In the genomic region with DNA sequence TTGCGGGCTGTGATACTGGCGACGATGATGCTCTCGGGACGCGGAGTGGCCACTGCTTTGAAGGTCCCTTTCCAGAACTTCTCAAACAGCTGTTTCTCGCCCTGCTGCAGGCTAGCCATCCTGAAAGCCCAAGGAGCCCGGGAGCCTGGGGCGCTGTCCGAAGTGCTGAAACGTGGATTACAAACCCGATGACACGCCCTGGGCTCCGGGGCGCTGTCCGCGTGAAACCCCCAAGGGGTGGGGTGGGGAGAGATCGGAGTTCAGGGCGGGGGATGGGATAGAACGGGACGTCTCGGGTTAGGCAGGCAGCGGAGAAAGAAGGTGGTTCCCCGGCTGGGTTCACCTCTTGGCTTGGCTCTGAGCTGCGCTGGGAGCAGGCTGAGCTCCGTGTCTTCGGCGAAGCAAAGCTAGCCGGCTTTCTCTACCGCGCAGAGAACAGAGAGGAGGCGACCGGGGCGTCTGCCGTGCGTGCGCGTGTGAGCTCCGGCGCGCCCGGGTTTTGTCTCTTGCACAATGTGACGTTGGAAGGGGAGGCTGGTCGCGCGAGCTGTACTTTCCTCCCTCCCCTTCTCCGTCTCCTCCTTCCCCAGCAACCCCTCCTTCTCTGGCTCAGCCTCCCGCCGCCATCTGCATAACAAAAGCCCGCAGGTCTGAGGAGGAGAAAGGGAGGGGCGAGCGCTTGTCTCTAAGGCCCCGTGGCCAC, we compare ENCODE assay signal across 8 mouse cellular contexts. TPM values are rescaled to one million over a fixed set of nuclear protein-coding genes. Genes with fewer than 3 reads are reported as not detected.
DNase-seq lines count a peak whose midpoint lies in the region; ATAC-seq and TF ChIP-seq lines count a peak whose summit lies in the region.

A gene (minus strand): TSS at position 472 of the 703 bp plus-strand sequence.

- H3K27ac ChIP-seq in MEL (ENCODE audit: control insufficient read depth, low read depth, low read length) = no peak within 1 kb of the TSS
- peak within 1 kb of the TSS; percentile 96 for H3K27ac ChIP-seq in forebrain, embryonic 12.5 days
- peak within 1 kb of the TSS; percentile 92 for H3K27ac ChIP-seq in hindbrain, embryonic 11.5 days (ENCODE audit: low read depth, low read length)
- H3K27ac ChIP-seq in lung, postnatal 0 days (ENCODE audit: low read length) = no peak within 1 kb of the TSS

- no peak within 1 kb of the TSS for H3K4me3 ChIP-seq in MEL (ENCODE audit: control insufficient read depth in 1 of 2, insufficient read depth in 1 of 2, low read depth in 2 of 2, low read length in 2 of 2)
- peak within 1 kb of the TSS; percentile 65 for H3K4me3 ChIP-seq in forebrain, embryonic 12.5 days (replicated peaks)
- H3K4me3 ChIP-seq in hindbrain, embryonic 11.5 days (ENCODE audit: low read depth, low read length) = peak within 1 kb of the TSS; percentile 59
- no peak within 1 kb of the TSS for H3K4me3 ChIP-seq in lung, postnatal 0 days (ENCODE audit: low read depth, low read length)

- WGBS in forebrain, embryonic 12.5 days = 0% methylated on average over 50 of the region's 53 CpGs
- WGBS in hindbrain, embryonic 11.5 days = 2% methylated on average over 50 of the region's 53 CpGs
- WGBS in lung, postnatal 0 days = 1% methylated on average over 49 of the region's 53 CpGs

- no peak within 1 kb of the TSS for H3K9ac ChIP-seq in MEL (ENCODE audit: control insufficient read depth, low read depth, low read length, poor library complexity, severe bottlenecking)
- peak within 1 kb of the TSS; percentile 80 for H3K9ac ChIP-seq in forebrain, embryonic 12.5 days
- H3K9ac ChIP-seq in hindbrain, embryonic 11.5 days (ENCODE audit: low read depth, low read length) = peak within 1 kb of the TSS; percentile 82
- H3K9ac ChIP-seq in lung, postnatal 0 days (replicated peaks; ENCODE audit: low read depth) = no peak within 1 kb of the TSS

- H3K9me3 ChIP-seq in MEL (replicated peaks; ENCODE audit: insufficient read depth, low read length) = no peaks in the 10 kb centered on the region
- no peaks in the 10 kb centered on the region for H3K9me3 ChIP-seq in forebrain, embryonic 12.5 days
- no peaks in the 10 kb centered on the region for H3K9me3 ChIP-seq in hindbrain, embryonic 11.5 days (ENCODE audit: control insufficient read depth, low read length)
- no peaks in the 10 kb centered on the region for H3K9me3 ChIP-seq in lung, postnatal 0 days (ENCODE audit: low read length)

- H3K36me3 ChIP-seq in MEL (ENCODE audit: control insufficient read depth in 1 of 2, insufficient read depth in 2 of 2, low read length in 2 of 2) = no peaks in the 10 kb centered on the region
- no peaks in the 10 kb centered on the region for H3K36me3 ChIP-seq in forebrain, embryonic 12.5 days (replicated peaks)
- H3K36me3 ChIP-seq in hindbrain, embryonic 11.5 days (ENCODE audit: control insufficient read depth, insufficient read depth, low read length) = no peaks in the 10 kb centered on the region
- H3K36me3 ChIP-seq in lung, postnatal 0 days (ENCODE audit: insufficient read depth, low read length) = no peaks in the 10 kb centered on the region

- no peak for TF ChIP-seq CTCF in MEL (IDR thresholded peaks at IDR 0.05 in 2 of 3, conservative IDR thresholded peaks at IDR 0.05 in 1 of 3; ENCODE audit: control insufficient read depth in 1 of 3, insufficient read depth in 1 of 3, low read depth in 2 of 3, low read length in 3 of 3, poor library complexity in 1 of 3, severe bottlenecking in 1 of 3)
- no peak for TF ChIP-seq CTCF in lung, postnatal 0 days (IDR thresholded peaks at IDR 0.05)

- no peaks in the 10 kb centered on the region for H3K79me2 ChIP-seq in MEL (ENCODE audit: control insufficient read depth, insufficient read depth, low read length, poor library complexity)

- H3K27me3 ChIP-seq in MEL (ENCODE audit: control insufficient read depth in 1 of 2, insufficient read depth in 2 of 2, low read length in 2 of 2) = no peaks in the 10 kb centered on the region
- no peaks in the 10 kb centered on the region for H3K27me3 ChIP-seq in forebrain, embryonic 12.5 days
- no peaks in the 10 kb centered on the region for H3K27me3 ChIP-seq in hindbrain, embryonic 11.5 days (ENCODE audit: control insufficient read depth, insufficient read depth, low read length)
- H3K27me3 ChIP-seq in lung, postnatal 0 days (replicated peaks; ENCODE audit: insufficient read depth, low read length) = peaks cover 22% of the 10 kb centered on the region

- peak within 1 kb of the TSS; percentile 81 for H3K4me2 ChIP-seq in forebrain, embryonic 12.5 days
- H3K4me2 ChIP-seq in hindbrain, embryonic 11.5 days (replicated peaks; ENCODE audit: low read depth, low read length) = peak within 1 kb of the TSS; percentile 57
- no peak within 1 kb of the TSS for H3K4me2 ChIP-seq in lung, postnatal 0 days (replicated peaks; ENCODE audit: low read depth, low read length)

- no peak for TF ChIP-seq RAD21 in MEL (IDR thresholded peaks at IDR 0.05; ENCODE audit: low read depth, low read length)

- H3K4me1 ChIP-seq in MEL (ENCODE audit: control insufficient read depth in 1 of 2, insufficient read depth in 2 of 2, low read length in 2 of 2) = no peaks in the 10 kb centered on the region
- H3K4me1 ChIP-seq in forebrain, embryonic 12.5 days = peaks cover 51% of the 10 kb centered on the region
- H3K4me1 ChIP-seq in hindbrain, embryonic 11.5 days (replicated peaks; ENCODE audit: control insufficient read depth, insufficient read depth, low read length) = peaks cover 2% of the 10 kb centered on the region; the same call in 1 of the 2 replicates
- no peaks in the 10 kb centered on the region for H3K4me1 ChIP-seq in lung, postnatal 0 days (ENCODE audit: insufficient read depth, low read depth, low read length)

- DNase-seq in MEL (ENCODE audit: low read depth, low spot score) = peak; percentile 3
- peak; percentile 4 for DNase-seq in c-Kit-positive CD71-positive TER-119-negative erythroid progenitor cells, embryonic 14.5 days (ENCODE audit: low read depth)
- peak; percentile 90 for DNase-seq in hindbrain, embryonic 11.5 days (ENCODE audit: low spot score)
- DNase-seq in layer of hippocampus, adult 9-11 months = peak; percentile 90
- peak; percentile 21 for DNase-seq in lung, postnatal 0 days (ENCODE audit: low spot score)
- DNase-seq in retina, adult 2 months (ENCODE audit: low read depth, low spot score) = peak; percentile 75

- no peak for TF ChIP-seq POLR2A in MEL (IDR thresholded peaks at IDR 0.05; ENCODE audit: control insufficient read depth in 1 of 2, insufficient read depth in 1 of 2, low read depth in 1 of 2, low read length in 2 of 2, poor library complexity in 1 of 2)

- peak; percentile 88 for ATAC-seq in forebrain, embryonic 12.5 days (ENCODE audit: low FRiP score)
- peak; percentile 91 for ATAC-seq in hindbrain, embryonic 11.5 days (ENCODE audit: low FRiP score)
- peak; percentile 11; the same call in 1 of the 2 replicates for ATAC-seq in lung, postnatal 0 days
- no peak for ATAC-seq in activated CD4-positive, CD25-positive, alpha-beta regulatory T cell, adult 4 months

- no peak for TF ChIP-seq EP300 in MEL (IDR thresholded peaks at IDR 0.05; ENCODE audit: low read depth in 1 of 2, low read length in 2 of 2)
- no peak for TF ChIP-seq EP300 in lung, postnatal 0 days (IDR thresholded peaks at IDR 0.05)

TF ChIP-seq in MEL, 35 proteins besides CTCF, POLR2A, EP300 and RAD21:
- TF ChIP-seq ZMIZ1 (IDR thresholded peaks at IDR 0.05; ENCODE audit: low read depth, low read length) (no peak), ZKSCAN1 (IDR thresholded peaks at IDR 0.05; ENCODE audit: low read depth, low read length) (no peak), NRF1 (IDR thresholded peaks at IDR 0.05; ENCODE audit: insufficient read depth, low read depth, low read length, poor library complexity, severe bottlenecking) (no peak), E2F4 (IDR thresholded peaks at IDR 0.05; ENCODE audit: borderline replicate concordance, low read depth, low read length) (no peak), KAT2A (conservative IDR thresholded peaks at IDR 0.05; ENCODE audit: low read depth, low read length) (no peak), UBTF (IDR thresholded peaks at IDR 0.05; ENCODE audit: borderline replicate concordance, insufficient read depth, low read depth, low read length) (no peak), MYB (IDR thresholded peaks at IDR 0.05; ENCODE audit: low read depth, low read length) (no peak), GABPA (IDR thresholded peaks at IDR 0.05; ENCODE audit: low read depth, low read length) (no peak), MYC (IDR thresholded peaks at IDR 0.05; ENCODE audit: low read depth, low read length) (no peak), ETS1 (IDR thresholded peaks at IDR 0.05; ENCODE audit: low read depth, low read length) (no peak), TBP (IDR thresholded peaks at IDR 0.05; ENCODE audit: low read depth, low read length) (no peak), GATA1 (IDR thresholded peaks at IDR 0.05; ENCODE audit: low read depth, low read length) (no peak), MAX (IDR thresholded peaks at IDR 0.05; ENCODE audit: low read length) (no peak), USF1 (IDR thresholded peaks at IDR 0.05; ENCODE audit: low read depth, low read length) (no peak)

RNA-seq across cellular contexts. Expression of the gene that starts here (rescaled TPM):
- not detected in 2 replicates for total RNA-seq in MEL (2012; rRNA removed)
- polyA plus RNA-seq in MEL (2012; ENCODE audit: insufficient read depth in 1 of 2, insufficient read length in 2 of 2, low read depth in 1 of 2, low replicate concordance in 2 of 2, missing spikeins in 1 of 2) = not detected
- polyA plus RNA-seq in forebrain, embryonic 12.5 days (2016; fragmentation: Nextera tagmentation; extraction: Ambion mirVana) = 21.6 and 22.4 TPM in 2 replicates
- 24.8 and 32.0 TPM in 2 replicates for polyA plus RNA-seq in hindbrain, embryonic 11.5 days (2014; fragmentation: Nextera tagmentation; extraction: Ambion mirVana)
- polyA plus RNA-seq in lung, postnatal 0 days (2015; fragmentation: Nextera tagmentation; extraction: Ambion mirVana) = 0.17 and 0.27 TPM in 2 replicates
- not detected for polyA plus RNA-seq in activated CD4-positive, CD25-positive, alpha-beta regulatory T cell, adult 4 months (2017; shearing (Covaris generic))

Comparison
In these comparisons a context has a peak if more than half of its experiments do, and no peak if none do; other contexts are left out.
1. RNA of the gene that starts here (polyA plus RNA-seq): 24.8 to 32.0 TPM in hindbrain, embryonic 11.5 days and 21.6 to 22.4 TPM in forebrain, embryonic 12.5 days; 0.17 to 0.27 TPM in lung, postnatal 0 days, not detected in MEL and not detected in activated CD4-positive, CD25-positive, alpha-beta regulatory T cell, adult 4 months; every median in the first group is over 10 times any median in the second.
2. Peak in DNase-seq in MEL; RNA of the gene not detected or under 1 TPM.
3. Peak in DNase-seq and ATAC-seq in lung, postnatal 0 days; RNA of the gene not detected or under 1 TPM.
4. DNase-seq: peak in every context shown above with its lines; median percentile 90 in hindbrain, embryonic 11.5 days; 90 in layer of hippocampus, adult 9-11 months; 75 in retina, adult 2 months; 21 in lung, postnatal 0 days; 4 in c-Kit-positive CD71-positive TER-119-negative erythroid progenitor cells, embryonic 14.5 days; 3 in MEL.
5. H3K27ac ChIP-seq: peak in forebrain, embryonic 12.5 days (single experiment) and hindbrain, embryonic 11.5 days (single experiment); none in MEL (single experiment) and lung, postnatal 0 days (single experiment).
6. H3K4me3 ChIP-seq: peak in forebrain, embryonic 12.5 days (single experiment) and hindbrain, embryonic 11.5 days (single experiment); none in MEL (0 of 2) and lung, postnatal 0 days (single experiment).
7. H3K9ac ChIP-seq: peak in forebrain, embryonic 12.5 days (single experiment) and hindbrain, embryonic 11.5 days (single experiment); none in MEL (single experiment) and lung, postnatal 0 days (single experiment).